Comparison of ENCODE assay signal across 26 mouse cellular contexts in the genomic region with DNA sequence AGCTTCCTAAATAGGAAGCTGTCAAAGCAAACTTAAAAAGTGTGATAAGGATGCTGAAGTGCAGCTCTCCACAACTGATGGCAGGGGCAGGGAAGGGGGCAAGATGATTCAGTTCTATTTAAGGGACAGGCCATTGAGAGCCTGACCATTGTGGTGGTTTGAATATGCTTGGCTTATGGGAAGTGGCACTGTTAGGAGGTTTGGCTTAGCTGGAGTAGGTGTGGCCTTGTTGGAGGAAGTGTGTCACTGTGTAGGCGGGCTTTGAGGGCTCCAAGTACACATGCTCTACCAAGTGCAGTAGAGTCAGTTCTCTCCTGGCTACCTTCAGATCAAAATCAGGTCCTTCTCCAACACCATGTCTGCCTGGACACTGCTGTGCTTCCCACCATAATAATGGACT. TPM values are rescaled to one million over a fixed set of nuclear protein-coding genes. Genes with fewer than 3 reads are reported as not detected.
"Had no signal": no experiment of that assay in that cellular context is flagged by ENCODE, and none has a peak within 500 bp of the region (broad histone marks: within the 10 kb centered on the region; RNA-seq: fewer than 3 reads in every experiment).

No protein-coding gene starts in this region.

- H3K4me3 ChIP-seq: kidney, embryonic 15.5 days; liver, embryonic 13.5 days; midbrain, embryonic 12.5 days; midbrain, embryonic 15.5 days; neural tube, embryonic 12.5 days; neural tube, embryonic 15.5 days; stomach, embryonic 15.5 days had no signal

- H3K36me3 ChIP-seq: kidney, embryonic 15.5 days; liver, embryonic 13.5 days; midbrain, embryonic 12.5 days; midbrain, embryonic 15.5 days; neural tube, embryonic 12.5 days; neural tube, embryonic 15.5 days; stomach, embryonic 15.5 days had no signal

- H3K9me3 ChIP-seq: kidney, embryonic 15.5 days; liver, embryonic 13.5 days; midbrain, embryonic 12.5 days; midbrain, embryonic 15.5 days; neural tube, embryonic 12.5 days; neural tube, embryonic 15.5 days; stomach, embryonic 15.5 days had no signal

- DNase-seq: kidney, adult 8-10 months; kidney, postnatal 14 days; kidney, postnatal 4 days; liver, embryonic 13.5 days; lung, adult 2 months; lung, postnatal 14 days; lung, postnatal 4 days; right cerebral cortex, adult 18-20 months; right cerebral cortex, postnatal 14 days; right cerebral cortex, postnatal 4 days; thymus, postnatal 36 days had no signal

- ATAC-seq: midbrain, embryonic 15.5 days had no signal

- H3K4me1 ChIP-seq: midbrain, embryonic 12.5 days; midbrain, embryonic 15.5 days; neural tube, embryonic 12.5 days; neural tube, embryonic 15.5 days; stomach, embryonic 15.5 days had no signal

- H3K27ac ChIP-seq: kidney, embryonic 15.5 days; liver, embryonic 13.5 days; midbrain, embryonic 12.5 days; midbrain, embryonic 15.5 days; neural tube, embryonic 12.5 days; neural tube, embryonic 15.5 days; stomach, embryonic 15.5 days had no signal

- H3K9ac ChIP-seq: kidney, embryonic 15.5 days; liver, embryonic 13.5 days; midbrain, embryonic 12.5 days; midbrain, embryonic 15.5 days; neural tube, embryonic 12.5 days; neural tube, embryonic 15.5 days; stomach, embryonic 15.5 days had no signal

- H3K27me3 ChIP-seq: kidney, embryonic 15.5 days; liver, embryonic 13.5 days; midbrain, embryonic 12.5 days; midbrain, embryonic 15.5 days; neural tube, embryonic 12.5 days; neural tube, embryonic 15.5 days; stomach, embryonic 15.5 days had no signal

- H3K4me2 ChIP-seq: kidney, embryonic 15.5 days; liver, embryonic 13.5 days; midbrain, embryonic 12.5 days; midbrain, embryonic 15.5 days; neural tube, embryonic 12.5 days; neural tube, embryonic 15.5 days; stomach, embryonic 15.5 days had no signal

RNA-seq across cellular contexts. Expression of a gene that starts 28.2 kb away (rescaled TPM):
- total RNA-seq: layer of hippocampus, adult 18-20 months; layer of hippocampus, postnatal 14 days; left cerebral cortex, postnatal 25 days; liver, adult 2 months; megakaryocyte progenitor cell, adult 5-6 weeks had no signal
- polyA plus RNA-seq: kidney, embryonic 15.5 days; limb, embryonic 11.5 days; limb, embryonic 14.5 days; liver, adult 2 months; liver, embryonic 13.5 days; liver, embryonic 16.5 days; lung, adult 2 months; midbrain, embryonic 12.5 days; midbrain, embryonic 15.5 days; neural tube, embryonic 12.5 days; neural tube, embryonic 15.5 days; stomach, embryonic 15.5 days; urinary bladder, adult 2 months had no signal
